Mouse (Mus musculus) leukemia stem cell, adult 10-12 weeks (primary cell): ENCODE results near the gene Olfr1441. TPM values are rescaled to one million over a fixed set of nuclear protein-coding genes. Genes with fewer than 3 reads are reported as not detected.

ENCODE experiments used
- polyA plus RNA-seq: library from polyadenylated mRNA; stranded (reverse); fragments of >175 nt; gene quantifications from 2 replicates; pipeline ENCODE4 v1.2.3, GENCODE M21; 2012; ENCODE audit warnings: low replicate concordance

Gene Olfr1441
- not detected in 2 replicates for polyA plus RNA-seq

GRCm38 (mm10) chr19:12417361-12417760 lies at the start of gene Olfr1441:
Gene Olfr1441 (plus strand): TSS chr19:12417433.

GRCm38 (mm10) chr19:12386979-12387378 lies 30.3 kb upstream of the Olfr1441 start, which contains the start of gene Olfr1440:
Gene Olfr1440 (plus strand): TSS chr19:12387279.

GRCm38 (mm10) chr19:12427605-12428004 lies 10.4 kb downstream of the Olfr1441 start, which contains the start of gene Pfpl:
Gene Pfpl (plus strand): TSS chr19:12427905.

DNA sequence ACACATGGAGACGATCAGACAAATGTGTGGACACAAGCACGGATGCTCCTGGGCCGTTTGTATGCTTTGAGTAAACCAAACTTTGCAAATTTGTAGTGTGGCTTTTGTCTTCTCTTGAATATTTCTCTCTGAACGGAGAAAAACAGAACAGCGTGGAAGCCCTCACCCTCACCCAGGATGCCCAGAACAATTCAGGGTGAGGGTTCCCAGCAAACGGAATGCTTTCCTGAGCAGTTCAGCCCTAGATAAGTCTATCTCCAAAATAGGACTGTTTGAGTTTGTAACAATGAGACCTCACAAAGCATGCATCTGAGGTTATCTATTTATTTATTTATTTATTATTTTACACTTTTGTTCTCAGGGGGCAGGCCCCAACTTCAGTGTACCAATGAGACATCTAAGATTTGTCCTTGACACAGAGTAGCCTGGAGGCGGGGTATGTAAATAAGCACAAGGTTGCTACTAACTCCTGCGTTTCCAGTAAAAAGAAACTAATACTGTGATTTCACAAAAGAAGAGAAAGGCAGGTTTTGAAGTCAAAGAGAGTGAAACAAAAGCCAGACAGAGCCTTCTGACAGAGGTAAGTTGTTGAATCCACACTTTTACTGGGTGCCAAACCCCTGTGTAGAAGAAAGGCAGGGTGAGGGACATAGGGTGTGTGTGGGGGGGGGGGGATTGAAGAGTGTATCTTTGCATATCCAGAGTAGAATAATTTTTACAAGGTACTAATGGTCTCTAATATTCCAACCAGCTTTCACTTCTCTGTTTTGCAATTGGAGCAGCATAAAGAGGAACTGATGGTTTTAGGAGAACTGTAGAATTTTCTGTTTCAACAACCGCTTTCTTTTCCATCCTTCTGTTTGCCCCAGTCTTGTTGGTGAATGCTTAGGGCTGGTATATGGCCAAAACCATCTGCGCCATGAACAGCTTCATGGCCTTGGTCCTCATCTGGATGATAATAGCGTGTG lies 43.3 kb downstream of the Olfr1441 start, which contains the start of gene Mpeg1:
Gene Mpeg1 (plus strand): TSS at position 498 of the 968 bp plus-strand sequence.

Other genes starting within 250 kb of the Olfr1441 start
- gene Olfr1555-ps1, start 247.3 kb upstream of the Olfr1441 start, polyA plus RNA-seq = not detected in 2 replicates
- gene Olfr1431, start 216.8 kb upstream of the Olfr1441 start, polyA plus RNA-seq = 0.19 TPM in 1 of 2 replicates, not detected in the other
- not detected in 2 replicates for gene Olfr1432, start 184.8 kb upstream of the Olfr1441 start, polyA plus RNA-seq
- gene Olfr262, start 175.8 kb upstream of the Olfr1441 start, polyA plus RNA-seq = not detected in 2 replicates
- gene Olfr235, start 156.4 kb upstream of the Olfr1441 start, polyA plus RNA-seq = 0.17 TPM in 1 of 2 replicates, not detected in the other
- gene Olfr1434, start 137.6 kb upstream of the Olfr1441 start, polyA plus RNA-seq = not detected in 2 replicates
- gene Olfr1436, start 118.3 kb upstream of the Olfr1441 start, polyA plus RNA-seq = not detected in 2 replicates
- not detected in 2 replicates for gene Olfr1437, start 92.3 kb upstream of the Olfr1441 start, polyA plus RNA-seq
- gene Olfr1438-ps1, start 81.5 kb upstream of the Olfr1441 start, polyA plus RNA-seq = not detected in 2 replicates
- not detected in 2 replicates for gene Olfr1440, start 30.2 kb upstream of the Olfr1441 start, polyA plus RNA-seq
- not detected in 2 replicates for gene Pfpl, start 10.5 kb downstream of the Olfr1441 start, polyA plus RNA-seq
- gene Mpeg1, start 43.3 kb downstream of the Olfr1441 start, polyA plus RNA-seq = 3.4 and 4.1 TPM in 2 replicates
- 1.2 and 1.4 TPM in 2 replicates for gene Dtx4, start 84.0 kb downstream of the Olfr1441 start, polyA plus RNA-seq
- 0.41 and 3.6 TPM in 2 replicates for gene Fam111a, start 128.3 kb downstream of the Olfr1441 start, polyA plus RNA-seq
- gene Gm4952, start 182.5 kb downstream of the Olfr1441 start, polyA plus RNA-seq = not detected in 2 replicates
- not detected in 2 replicates for gene Glyat, start 215.9 kb downstream of the Olfr1441 start, polyA plus RNA-seq